Mouse (Mus musculus): Measurements from ENCODE around the gene Smim27.

Gene Smim27

DNA sequence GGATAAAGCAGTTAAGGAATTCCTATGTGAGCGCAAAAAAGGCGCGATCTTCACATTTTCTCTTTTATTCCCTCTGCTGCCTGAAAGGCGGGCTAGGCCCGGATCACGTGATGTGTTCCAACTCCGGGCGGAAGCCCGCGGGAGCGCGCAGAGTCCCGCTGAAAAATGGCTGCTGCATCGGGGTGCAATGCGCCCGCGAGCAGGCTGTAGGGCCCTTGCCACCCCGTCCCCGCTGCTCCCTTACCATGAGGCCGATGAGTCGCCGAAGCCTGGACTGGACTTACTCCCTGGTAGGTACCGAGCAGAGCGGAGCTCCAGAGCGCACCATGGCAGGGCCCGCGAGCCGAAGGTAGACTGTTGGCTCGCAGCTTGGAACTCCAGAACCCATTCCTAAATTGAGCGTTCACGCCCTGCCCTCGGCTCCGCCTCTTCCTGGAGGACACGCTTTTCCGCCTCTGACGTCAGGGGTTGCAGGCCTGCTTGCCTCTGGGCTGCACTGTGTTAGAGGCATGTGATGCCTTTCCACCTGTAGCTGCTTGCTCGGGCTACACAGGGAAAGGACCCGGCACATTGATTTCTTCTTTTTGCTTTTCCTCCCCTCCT is at the start of gene Smim27, which contains the start of gene Topors:
Smim27 (plus strand) TSS at position 150 of the 603 bp plus-strand sequence.
Topors (minus strand) TSS at position 421 of the 603 bp plus-strand sequence.
- peak; percentile 95 for DNase-seq (ENCODE audit: low read depth, low spot score)
- Histone ChIP-seq H3K36me3 (ENCODE audit: control insufficient read depth, insufficient read depth, low read length, poor library complexity, severe bottlenecking) (no peaks in the 10 kb centered on the region; the same call in 1 of the 2 replicates), H3K27me3 (ENCODE audit: control insufficient read depth, insufficient read depth, low read length, poor library complexity, severe bottlenecking) (no peaks in the 10 kb centered on the region)

DNA sequence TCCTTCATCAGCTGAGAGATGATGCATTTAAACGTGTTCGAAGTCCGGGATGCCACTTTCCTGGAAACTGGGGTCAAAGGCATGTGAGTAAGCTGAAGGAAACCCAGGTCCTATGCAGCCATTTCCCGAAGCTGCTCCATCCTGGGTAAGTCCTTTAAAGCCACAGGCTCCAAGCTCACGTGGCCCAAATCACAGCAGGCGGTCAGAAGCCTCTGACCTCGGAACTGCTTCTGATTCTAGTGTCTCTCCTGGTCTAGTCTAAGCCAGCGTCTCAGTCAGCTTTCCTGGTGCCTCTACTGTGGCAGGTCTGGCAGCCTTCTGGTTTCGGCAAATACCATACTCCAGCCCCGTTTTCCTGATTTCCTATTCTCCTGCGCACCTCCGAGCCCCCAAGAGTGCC is 48.9 kb upstream of the Smim27 start:
- DNase-seq (ENCODE audit: low read depth, low spot score) = no peak
- H3K36me3 ChIP-seq (ENCODE audit: control insufficient read depth, insufficient read depth, low read length, poor library complexity, severe bottlenecking) = peaks cover 32% of the 10 kb centered on the region
- no peaks in the 10 kb centered on the region for H3K27me3 ChIP-seq (ENCODE audit: control insufficient read depth, insufficient read depth, low read length, poor library complexity, severe bottlenecking)

DNA sequence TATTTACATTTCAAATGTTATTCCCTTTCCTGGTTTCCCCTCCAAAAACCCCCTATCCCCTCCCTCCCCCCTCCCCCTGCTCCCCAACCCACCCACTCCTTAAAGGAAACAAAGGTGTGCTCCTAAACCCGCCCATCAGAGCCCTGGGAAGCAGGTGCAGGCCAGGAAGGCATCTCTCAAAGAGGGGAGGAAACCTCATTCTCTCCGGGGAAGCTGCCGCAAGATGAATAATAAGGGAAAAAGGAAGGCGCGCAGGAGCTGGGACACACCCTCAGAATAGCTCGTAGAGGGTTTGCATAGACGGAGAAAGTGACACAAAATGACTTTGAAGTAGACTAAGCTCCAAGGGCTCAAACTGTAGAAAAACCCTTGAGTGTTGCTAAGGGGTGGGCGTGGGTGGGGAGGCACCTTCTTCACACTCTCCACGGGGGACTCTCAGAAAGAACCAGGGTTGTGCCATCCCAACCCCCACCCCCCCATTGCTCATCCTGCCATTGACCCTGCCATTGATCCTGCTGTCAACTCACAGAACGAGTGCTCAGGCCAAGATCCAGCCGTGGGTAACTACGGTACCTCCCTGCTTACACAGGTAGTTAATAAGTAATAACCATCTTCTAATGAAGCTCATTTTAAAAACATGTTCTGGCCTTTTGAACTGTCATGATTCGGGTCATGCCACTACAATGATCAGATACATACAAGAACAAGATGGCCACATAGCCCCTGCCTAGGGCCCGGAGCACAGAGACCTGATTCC is 48.2 kb upstream of the Smim27 start:
- DNase-seq (ENCODE audit: low read depth, low spot score) = no peak
- H3K27me3 ChIP-seq (ENCODE audit: control insufficient read depth, insufficient read depth, low read length, poor library complexity, severe bottlenecking) = no peaks in the 10 kb centered on the region
- H3K36me3 ChIP-seq (ENCODE audit: control insufficient read depth, insufficient read depth, low read length, poor library complexity, severe bottlenecking) = peaks cover 33% of the 10 kb centered on the region

DNA sequence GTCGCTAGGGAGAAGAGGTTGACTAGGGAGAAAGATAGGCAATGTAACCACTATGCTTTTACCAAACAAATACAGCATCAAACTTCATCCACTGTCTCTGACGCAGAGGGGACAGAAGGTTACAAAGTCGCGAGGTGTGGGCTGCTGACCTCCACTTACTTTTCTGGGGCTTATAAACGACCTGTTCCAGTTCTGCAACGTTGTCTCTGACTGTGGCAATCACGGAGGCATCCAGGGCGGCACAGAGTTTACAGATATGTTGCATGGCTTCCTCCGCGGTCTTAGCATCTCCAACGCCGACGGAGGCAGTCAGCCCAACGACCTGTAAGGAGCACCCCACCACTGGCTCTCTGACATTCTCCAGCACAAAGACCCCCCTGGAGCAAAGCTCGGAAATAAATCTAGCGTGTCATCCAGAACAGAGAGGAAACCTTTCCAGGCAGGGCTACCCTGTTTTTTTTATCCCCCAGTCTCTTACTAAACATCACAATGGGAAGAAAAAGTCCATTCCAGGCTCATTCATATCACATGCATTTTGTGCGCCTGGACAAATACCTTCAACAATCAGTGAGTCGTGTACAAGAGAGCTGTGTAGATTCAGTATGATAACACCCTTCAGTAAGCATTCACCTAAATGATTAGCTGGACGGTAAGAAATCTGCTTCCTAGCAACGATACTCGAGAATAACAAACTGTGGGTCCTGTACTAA is 47.3 kb upstream of the Smim27 start:
- DNase-seq (ENCODE audit: low read depth, low spot score) = no peak
- no peaks in the 10 kb centered on the region for H3K27me3 ChIP-seq (ENCODE audit: control insufficient read depth, insufficient read depth, low read length, poor library complexity, severe bottlenecking)
- H3K36me3 ChIP-seq (ENCODE audit: control insufficient read depth, insufficient read depth, low read length, poor library complexity, severe bottlenecking) = peaks cover 36% of the 10 kb centered on the region

DNA sequence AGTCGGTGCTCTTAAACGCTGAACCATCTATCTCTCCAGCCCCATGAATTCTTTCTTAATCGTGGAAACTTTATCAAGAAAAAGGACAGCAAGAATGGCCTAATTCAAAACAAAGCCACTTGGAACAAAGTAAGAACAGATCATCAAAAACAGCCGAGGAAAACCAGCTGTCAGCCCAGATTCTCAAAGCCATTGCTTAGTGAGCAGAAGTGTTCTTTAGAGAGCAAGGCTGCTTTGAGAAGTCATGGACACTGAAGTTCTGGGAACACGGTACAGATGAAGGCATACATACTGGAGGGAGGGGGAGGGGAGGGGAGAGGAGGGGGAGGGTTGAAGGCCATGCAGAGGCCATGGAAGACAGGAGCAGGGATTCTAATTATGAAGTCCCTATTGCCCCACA is 43.3 kb upstream of the Smim27 start:
- Histone ChIP-seq H3K36me3 (ENCODE audit: control insufficient read depth, insufficient read depth, low read length, poor library complexity, severe bottlenecking) (peaks cover 24% of the 10 kb centered on the region), H3K27me3 (ENCODE audit: control insufficient read depth, insufficient read depth, low read length, poor library complexity, severe bottlenecking) (no peaks in the 10 kb centered on the region)
- DNase-seq (ENCODE audit: low read depth, low spot score) = no peak

DNA sequence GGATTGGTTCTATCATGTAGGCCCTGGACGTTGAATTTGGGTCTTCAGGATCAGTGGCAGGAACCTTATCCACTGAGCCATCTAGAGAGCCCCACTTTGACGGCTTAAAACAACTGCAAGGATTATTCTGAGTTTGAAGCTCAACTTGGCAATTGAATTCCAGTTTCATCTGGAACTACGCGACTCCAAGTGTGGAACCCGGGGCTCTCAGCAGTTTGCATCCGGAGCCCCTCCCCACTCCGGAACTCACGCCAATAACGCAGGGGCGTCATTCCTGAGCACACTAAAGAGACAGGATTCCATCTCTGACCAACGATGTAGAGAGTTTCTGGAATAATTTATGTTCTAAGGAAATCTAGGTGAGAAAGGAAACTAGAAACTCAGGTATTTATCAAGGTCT is 42.2 kb upstream of the Smim27 start:
- DNase-seq (ENCODE audit: low read depth, low spot score) = no peak
- Histone ChIP-seq H3K27me3 (ENCODE audit: control insufficient read depth, insufficient read depth, low read length, poor library complexity, severe bottlenecking) (no peaks in the 10 kb centered on the region), H3K36me3 (ENCODE audit: control insufficient read depth, insufficient read depth, low read length, poor library complexity, severe bottlenecking) (peaks cover 22% of the 10 kb centered on the region)

DNA sequence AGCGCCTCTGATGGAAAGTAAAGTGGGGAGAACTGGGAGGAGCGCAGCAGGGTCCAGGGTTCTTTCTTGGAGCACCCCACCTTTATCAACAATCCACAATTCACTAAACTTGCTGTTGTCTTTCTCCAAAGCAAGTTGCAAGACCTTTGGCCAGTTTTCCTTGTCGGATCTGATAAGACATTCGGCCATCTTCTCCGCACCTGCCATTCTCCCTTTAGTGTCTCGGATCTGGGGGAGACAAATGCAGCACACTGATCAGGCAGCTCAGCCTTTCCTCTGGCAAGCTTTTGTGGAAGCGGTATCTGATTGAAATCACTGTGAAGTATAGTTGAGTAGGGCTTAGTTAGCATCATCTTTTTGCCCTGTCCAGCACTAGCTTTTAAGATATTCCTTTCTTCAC is 41.5 kb upstream of the Smim27 start:
- Histone ChIP-seq H3K36me3 (ENCODE audit: control insufficient read depth, insufficient read depth, low read length, poor library complexity, severe bottlenecking) (peaks cover 22% of the 10 kb centered on the region), H3K27me3 (ENCODE audit: control insufficient read depth, insufficient read depth, low read length, poor library complexity, severe bottlenecking) (no peaks in the 10 kb centered on the region)
- DNase-seq (ENCODE audit: low read depth, low spot score) = no peak

DNA sequence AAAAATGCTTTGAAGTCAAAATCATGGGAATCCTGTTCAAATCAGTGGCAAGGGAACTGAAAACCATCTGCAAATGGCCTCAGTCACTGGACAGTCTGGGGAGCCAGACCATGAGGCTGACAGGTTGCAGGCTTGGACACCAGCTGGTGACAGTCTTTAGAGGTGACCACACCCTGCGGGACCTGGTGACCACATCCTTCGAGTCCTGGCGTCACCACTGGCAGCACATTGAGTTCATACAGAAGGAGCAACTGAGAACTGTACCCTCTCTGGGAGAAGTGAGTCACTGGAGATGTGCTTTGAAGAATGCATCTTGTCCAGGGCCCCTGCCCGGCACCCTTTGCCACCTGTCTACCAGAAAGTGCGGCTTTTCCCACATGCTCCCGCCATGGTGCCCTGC is 39.7 kb upstream of the Smim27 start:
- no peak for DNase-seq (ENCODE audit: low read depth, low spot score)
- Histone ChIP-seq H3K27me3 (ENCODE audit: control insufficient read depth, insufficient read depth, low read length, poor library complexity, severe bottlenecking) (no peaks in the 10 kb centered on the region), H3K36me3 (ENCODE audit: control insufficient read depth, insufficient read depth, low read length, poor library complexity, severe bottlenecking) (peaks cover 16% of the 10 kb centered on the region)

DNA sequence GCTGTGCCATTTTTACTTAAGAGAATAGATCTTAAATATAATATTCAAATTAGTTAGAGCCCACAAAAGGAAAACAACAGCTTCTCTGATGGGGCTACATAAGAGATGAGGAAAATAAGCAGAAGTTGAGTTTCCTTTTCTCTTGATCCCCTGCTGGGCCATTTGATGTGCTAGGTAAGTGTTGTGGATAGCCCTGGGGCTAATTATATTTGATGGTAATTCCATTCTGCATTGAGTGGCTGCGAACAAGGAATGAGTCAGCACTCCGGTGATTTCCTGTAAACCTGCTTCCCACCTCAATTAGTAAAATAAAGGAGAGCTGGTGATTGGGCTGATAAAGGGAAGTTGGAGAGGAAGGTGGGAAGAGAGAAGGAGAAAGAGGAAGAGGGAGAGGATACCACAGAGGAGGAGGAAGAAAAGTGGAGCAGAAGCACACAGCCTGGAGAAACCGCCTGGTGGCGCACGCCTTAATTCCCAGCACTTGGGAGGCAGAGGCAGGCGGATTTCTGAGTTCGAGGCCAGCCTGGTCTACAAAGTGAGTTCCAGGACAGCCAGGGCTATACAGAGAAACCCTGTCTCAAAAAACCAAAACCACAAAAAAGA is 36.2 kb upstream of the Smim27 start:
- H3K36me3 ChIP-seq (ENCODE audit: control insufficient read depth, insufficient read depth, low read length, poor library complexity, severe bottlenecking) = peaks cover 5% of the 10 kb centered on the region; the same call in 1 of the 2 replicates
- no peaks in the 10 kb centered on the region for H3K27me3 ChIP-seq (ENCODE audit: control insufficient read depth, insufficient read depth, low read length, poor library complexity, severe bottlenecking)
- peak; percentile 9 for DNase-seq (ENCODE audit: low read depth, low spot score)

DNA sequence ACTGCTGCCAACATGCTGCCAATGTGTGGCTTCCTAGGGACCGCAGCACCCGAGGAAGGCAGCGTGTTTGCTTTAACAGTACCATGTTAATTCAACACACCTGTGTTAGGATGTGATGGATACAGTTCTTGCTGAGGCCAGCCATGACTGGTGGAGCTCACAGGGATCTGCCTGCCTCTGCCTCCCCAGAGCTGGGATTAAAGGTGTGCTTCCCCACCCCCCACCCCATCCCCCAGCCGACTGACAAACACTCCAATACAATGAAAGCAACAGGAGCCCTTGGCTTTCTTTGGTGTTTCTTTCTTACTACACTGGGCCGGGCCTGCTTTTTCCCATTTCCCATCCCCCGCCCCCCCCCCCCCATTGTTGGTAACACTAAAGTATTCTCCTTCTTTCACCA is 35.1 kb upstream of the Smim27 start:
- Histone ChIP-seq H3K36me3 (ENCODE audit: control insufficient read depth, insufficient read depth, low read length, poor library complexity, severe bottlenecking) (peaks cover 4% of the 10 kb centered on the region; the same call in 1 of the 2 replicates), H3K27me3 (ENCODE audit: control insufficient read depth, insufficient read depth, low read length, poor library complexity, severe bottlenecking) (no peaks in the 10 kb centered on the region)
- no peak for DNase-seq (ENCODE audit: low read depth, low spot score)

DNA sequence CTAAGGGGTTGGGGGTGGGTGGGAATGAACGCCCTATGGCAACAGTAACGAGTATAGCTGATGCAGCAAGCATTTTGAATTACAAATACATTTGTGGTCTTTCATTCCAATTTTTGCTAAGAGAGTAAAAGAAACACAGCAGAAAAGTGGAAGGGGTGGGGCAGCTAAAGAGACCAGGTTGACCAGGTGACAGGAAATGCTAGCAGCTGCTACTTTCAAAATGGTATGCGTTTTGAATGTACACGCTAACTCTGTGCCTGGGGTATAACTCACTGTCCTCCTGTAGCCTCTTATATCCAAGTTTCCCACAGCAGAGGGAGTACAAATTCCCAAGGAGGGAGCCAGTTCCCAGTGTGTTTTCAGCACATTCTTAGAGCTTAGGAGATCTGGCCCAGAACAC is 32.5 kb upstream of the Smim27 start:
- H3K27me3 ChIP-seq (ENCODE audit: control insufficient read depth, insufficient read depth, low read length, poor library complexity, severe bottlenecking) = no peaks in the 10 kb centered on the region
- H3K36me3 ChIP-seq (ENCODE audit: control insufficient read depth, insufficient read depth, low read length, poor library complexity, severe bottlenecking) = peaks cover 4% of the 10 kb centered on the region; the same call in 1 of the 2 replicates
- peak; percentile 45 for DNase-seq (ENCODE audit: low read depth, low spot score)

DNA sequence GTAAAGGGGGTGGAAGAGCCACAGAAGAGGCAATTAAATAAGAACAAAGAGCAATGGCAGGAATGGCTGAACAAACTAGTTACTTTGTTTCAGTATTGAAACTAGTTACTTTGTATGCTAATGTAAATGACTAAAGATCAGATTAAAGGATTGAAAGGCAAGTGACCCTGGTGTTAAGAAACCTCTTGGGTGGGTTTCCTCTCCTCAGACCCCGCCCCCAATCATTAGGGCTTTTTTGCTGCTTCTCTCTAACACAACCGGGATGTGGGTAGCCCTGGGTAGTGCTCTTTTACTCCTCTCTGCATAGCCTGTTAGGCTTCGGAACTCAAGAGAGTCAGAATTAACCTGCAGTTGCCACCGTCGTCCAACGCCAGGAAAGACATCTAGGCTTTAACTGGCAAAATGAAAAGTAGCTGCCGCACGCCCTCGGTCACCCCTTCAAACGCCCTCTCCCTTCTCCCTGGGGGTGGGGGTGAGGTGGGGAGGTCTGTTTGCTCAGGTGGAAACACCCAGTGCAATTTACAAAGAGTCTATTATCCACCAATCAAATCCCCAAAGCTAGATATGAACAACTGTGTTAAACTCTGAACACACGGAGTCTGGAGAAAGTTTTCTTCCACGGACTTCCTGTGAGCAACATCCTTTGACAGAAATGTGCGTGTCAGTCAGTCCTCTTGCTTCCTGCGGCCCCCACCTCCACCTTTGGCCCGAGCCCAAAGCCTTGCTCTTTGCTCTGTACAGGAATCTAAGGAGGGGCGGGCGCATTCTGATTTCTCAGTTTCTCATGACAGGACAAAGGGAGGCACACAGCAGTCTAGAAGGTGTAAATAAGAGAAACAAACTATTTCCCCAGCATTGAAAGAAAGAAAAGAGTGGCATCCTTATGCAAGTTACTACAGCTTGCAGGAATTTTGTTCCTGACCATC is 30.6 kb upstream of the Smim27 start:
- Histone ChIP-seq H3K36me3 (ENCODE audit: control insufficient read depth, insufficient read depth, low read length, poor library complexity, severe bottlenecking) (peaks cover 4% of the 10 kb centered on the region; the same call in 1 of the 2 replicates), H3K27me3 (ENCODE audit: control insufficient read depth, insufficient read depth, low read length, poor library complexity, severe bottlenecking) (no peaks in the 10 kb centered on the region)
- peak; percentile 32 for DNase-seq (ENCODE audit: low read depth, low spot score)

DNA sequence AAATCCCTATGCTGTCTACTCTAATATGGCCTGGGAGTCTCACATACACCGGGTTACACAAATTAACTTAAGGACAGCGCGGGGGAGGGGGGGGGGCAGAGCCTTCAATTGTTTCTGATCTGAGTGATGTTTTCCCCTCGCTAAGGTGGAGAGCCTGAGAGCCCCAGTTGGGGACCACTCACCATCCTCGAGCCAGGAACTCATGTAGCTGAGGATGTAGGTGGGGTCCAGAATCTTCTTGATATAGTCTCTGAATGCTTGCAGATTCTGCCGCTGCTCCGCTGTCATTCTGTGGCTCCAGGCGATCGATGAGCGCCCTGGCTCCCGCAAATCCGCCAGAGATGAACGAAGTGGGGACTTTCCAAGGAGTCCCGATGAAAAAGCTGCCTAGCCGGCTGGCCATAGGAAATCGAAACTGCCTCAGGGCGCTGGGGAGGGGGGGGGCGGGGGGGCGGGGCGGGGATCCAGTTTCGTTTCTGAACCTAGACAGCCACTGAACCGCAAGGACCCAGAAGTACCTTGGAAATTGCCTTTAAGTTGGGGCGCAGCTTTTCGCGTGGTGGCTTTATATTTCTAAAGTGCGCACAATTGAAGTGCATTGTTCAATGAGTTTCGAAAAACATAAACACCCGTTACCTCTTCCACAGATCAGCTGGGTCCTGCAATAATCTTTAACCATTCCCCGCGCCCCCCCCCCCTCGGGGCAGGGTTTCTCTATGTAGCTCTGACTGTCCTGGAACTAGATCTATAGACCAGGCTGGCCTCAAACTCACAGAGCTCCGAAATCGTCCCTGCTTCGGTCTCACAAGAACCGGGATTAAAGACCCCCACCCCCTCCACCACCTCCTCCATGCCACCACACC is 29.7 kb upstream of the Smim27 start, which contains the start of gene Ddx58:
Ddx58 (minus strand) TSS at position 420 of the 863 bp plus-strand sequence.
- Histone ChIP-seq H3K36me3 (ENCODE audit: control insufficient read depth, insufficient read depth, low read length, poor library complexity, severe bottlenecking) (peaks cover 4% of the 10 kb centered on the region; the same call in 1 of the 2 replicates), H3K27me3 (ENCODE audit: control insufficient read depth, insufficient read depth, low read length, poor library complexity, severe bottlenecking) (no peaks in the 10 kb centered on the region)
- DNase-seq (ENCODE audit: low read depth, low spot score) = peak; percentile 59
